Mouse (Mus musculus) kidney, adult 2 months (tissue): ENCODE data around the gene Gm4969.

Experiments used
- CTCF ChIP-seq: fragments of 200-500 bp; conservative IDR thresholded peaks from 2 replicates; pipeline ENCODE4 v1.5.1; 2011; ENCODE audit warnings: low read depth, mild to moderate bottlenecking, control low read depth, low read length, moderate library complexity, mixed read lengths; ENCODE audit not compliant: insufficient read depth, insufficient read length
- POLR2A ChIP-seq: fragments of 200-500 bp; IDR thresholded peaks from one replicate; pipeline ENCODE4 v1.6.1; 2011; ENCODE audit warnings: low read depth, low read length, control low read depth

GRCm38 (mm10) chr7:19100290-19100689 is 17.9 kb downstream of the Gm4969 start:
- TF ChIP-seq CTCF (no peak), POLR2A (no peak)
